Mouse (Mus musculus): Measurements from ENCODE around the gene Tuba1a. TPM values are rescaled to one million over a fixed set of nuclear protein-coding genes. Genes with fewer than 3 reads are reported as not detected.

The Tuba1a gene
- polyA plus RNA-seq, 1 experiment from 2014 or later: 7,669 TPM

GRCm38 (mm10) chr15:98987077-98987630, 33.7 kb upstream of the Tuba1a start:
- H3K27ac ChIP-seq (ENCODE audit: low read depth, low read length): peak overlapping the region; percentile 98
- ATAC-seq (ENCODE audit: low FRiP score) (peak; percentile 47), DNase-seq (ENCODE audit: low spot score, missing footprints) (peak; percentile 95)
- H3K9ac ChIP-seq (ENCODE audit: low read length): peak overlapping the region; percentile 48
- peak overlapping the region; percentile 76 for H3K4me2 ChIP-seq
- WGBS: 3% methylated on average over 7 of the region's 7 CpGs
- no peaks in the 10 kb centered on the region for H3K27me3 ChIP-seq (ENCODE audit: control insufficient read depth, insufficient read depth, low read length)
- H3K9me3 ChIP-seq (ENCODE audit: control insufficient read depth, low read length): no peaks in the 10 kb centered on the region
- H3K36me3 ChIP-seq (ENCODE audit: control insufficient read depth, insufficient read depth, low read length): no peaks in the 10 kb centered on the region; the same call in 1 of the 2 replicates
- H3K4me3 ChIP-seq (ENCODE audit: low read depth, low read length): peak overlapping the region; percentile 48
- peaks cover 80% of the 10 kb centered on the region for H3K4me1 ChIP-seq (ENCODE audit: control insufficient read depth, insufficient read depth, low read length)

DNA sequence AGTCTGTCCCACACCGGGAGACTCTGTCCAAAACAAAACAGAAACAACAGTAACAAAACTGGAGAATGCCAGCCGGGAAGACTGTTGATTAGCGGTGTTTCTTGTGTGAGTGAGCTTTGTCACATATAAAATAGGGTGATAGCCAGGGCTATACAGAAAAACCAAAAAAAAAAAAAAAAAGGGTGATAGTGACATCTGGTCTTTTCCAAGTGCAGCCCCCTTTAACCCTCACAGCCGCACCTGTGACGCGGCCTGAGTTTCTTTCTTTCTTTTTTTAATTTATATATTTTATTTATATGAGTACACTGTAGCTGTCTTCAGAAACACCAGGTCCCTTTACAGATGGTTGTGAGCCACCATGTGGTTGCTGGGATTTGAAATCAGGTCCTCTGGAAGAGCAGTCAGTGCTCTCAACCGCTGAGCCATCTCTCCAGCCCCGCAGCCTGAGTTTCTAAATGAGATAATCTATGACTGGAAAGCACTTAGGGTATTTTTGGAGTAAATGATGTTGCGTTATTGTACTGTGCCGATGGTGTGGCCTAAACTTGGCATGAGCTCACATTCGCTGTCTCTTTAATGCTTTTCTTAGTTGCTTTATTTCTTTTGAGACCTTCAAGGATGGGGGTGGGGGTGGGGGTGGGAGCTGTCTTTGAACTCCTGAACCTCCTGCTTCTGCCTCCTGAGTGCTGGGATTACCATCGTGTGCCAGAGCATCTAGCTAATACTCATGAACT, 32.6 kb upstream of the Tuba1a start:
- Histone ChIP-seq H3K4me1 (ENCODE audit: control insufficient read depth, insufficient read depth, low read length) (peaks cover 75% of the 10 kb centered on the region), H3K27ac (ENCODE audit: low read depth, low read length) (peak overlapping the region; percentile 98), H3K4me3 (ENCODE audit: low read depth, low read length) (peak overlapping the region; percentile 48), H3K27me3 (ENCODE audit: control insufficient read depth, insufficient read depth, low read length) (no peaks in the 10 kb centered on the region), H3K9ac (ENCODE audit: low read length) (peak overlapping the region; percentile 89), H3K36me3 (ENCODE audit: control insufficient read depth, insufficient read depth, low read length) (no peaks in the 10 kb centered on the region; the same call in 1 of the 2 replicates), H3K4me2 (peak overlapping the region; percentile 76), H3K9me3 (ENCODE audit: control insufficient read depth, low read length) (no peaks in the 10 kb centered on the region)
- peak; percentile 91 for DNase-seq (ENCODE audit: low spot score, missing footprints)
- ATAC-seq (ENCODE audit: low FRiP score): no peak
- WGBS: 16% methylated on average over 12 of the region's 12 CpGs

- peak overlapping the region; percentile 98 for H3K27ac ChIP-seq (ENCODE audit: low read depth, low read length)
- peak overlapping the region; percentile 48 for H3K4me3 ChIP-seq (ENCODE audit: low read depth, low read length)
- DNase-seq (ENCODE audit: low spot score, missing footprints) (peak; percentile 98), ATAC-seq (ENCODE audit: low FRiP score) (peak; percentile 43)
- no peaks in the 10 kb centered on the region; the same call in 1 of the 2 replicates for H3K36me3 ChIP-seq (ENCODE audit: control insufficient read depth, insufficient read depth, low read length)
- WGBS: 2% methylated on average over 29 of the region's 29 CpGs
- no peaks in the 10 kb centered on the region for H3K27me3 ChIP-seq (ENCODE audit: control insufficient read depth, insufficient read depth, low read length)
- H3K9me3 ChIP-seq (ENCODE audit: control insufficient read depth, low read length): no peaks in the 10 kb centered on the region
- H3K4me1 ChIP-seq (ENCODE audit: control insufficient read depth, insufficient read depth, low read length): peaks cover 67% of the 10 kb centered on the region
- H3K9ac ChIP-seq (ENCODE audit: low read length): peak overlapping the region; percentile 89
- peak overlapping the region; percentile 76 for H3K4me2 ChIP-seq
Observed at GRCm38 (mm10) chr15:98985240-98985981, 31.9 kb upstream of the Tuba1a start.

- ATAC-seq (ENCODE audit: low FRiP score) (no peak), DNase-seq (ENCODE audit: low spot score, missing footprints) (peak; percentile 93)
- Histone ChIP-seq H3K27me3 (ENCODE audit: control insufficient read depth, insufficient read depth, low read length) (no peaks in the 10 kb centered on the region), H3K27ac (ENCODE audit: low read depth, low read length) (peak overlapping the region; percentile 98), H3K9ac (ENCODE audit: low read length) (peak overlapping the region; percentile 89), H3K9me3 (ENCODE audit: control insufficient read depth, low read length) (no peaks in the 10 kb centered on the region), H3K36me3 (ENCODE audit: control insufficient read depth, insufficient read depth, low read length) (no peaks in the 10 kb centered on the region; the same call in 1 of the 2 replicates), H3K4me3 (ENCODE audit: low read depth, low read length) (peak overlapping the region; percentile 48), H3K4me2 (peak overlapping the region; percentile 76), H3K4me1 (ENCODE audit: control insufficient read depth, insufficient read depth, low read length) (peaks cover 67% of the 10 kb centered on the region)
- 13% methylated on average over 6 of the region's 6 CpGs for WGBS
Observed at GRCm38 (mm10) chr15:98984681-98985080, 31.2 kb upstream of the Tuba1a start.

GRCm38 (mm10) chr15:98983431-98984081, 30.1 kb upstream of the Tuba1a start:
- H3K9me3 ChIP-seq (ENCODE audit: control insufficient read depth, low read length): no peaks in the 10 kb centered on the region
- peak overlapping the region; percentile 98 for H3K27ac ChIP-seq (ENCODE audit: low read depth, low read length)
- no peaks in the 10 kb centered on the region for H3K36me3 ChIP-seq (ENCODE audit: control insufficient read depth, insufficient read depth, low read length)
- DNase-seq (ENCODE audit: low spot score, missing footprints): peak; percentile 94
- ATAC-seq (ENCODE audit: low FRiP score): peak; percentile 75
- 16% methylated on average over 16 of the region's 16 CpGs for WGBS
- peak overlapping the region; percentile 89 for H3K9ac ChIP-seq (ENCODE audit: low read length)
- peaks cover 60% of the 10 kb centered on the region for H3K4me1 ChIP-seq (ENCODE audit: control insufficient read depth, insufficient read depth, low read length)
- H3K4me3 ChIP-seq (ENCODE audit: low read depth, low read length): peak overlapping the region; percentile 48
- H3K4me2 ChIP-seq: peak overlapping the region; percentile 76
- no peaks in the 10 kb centered on the region for H3K27me3 ChIP-seq (ENCODE audit: control insufficient read depth, insufficient read depth, low read length)

DNA sequence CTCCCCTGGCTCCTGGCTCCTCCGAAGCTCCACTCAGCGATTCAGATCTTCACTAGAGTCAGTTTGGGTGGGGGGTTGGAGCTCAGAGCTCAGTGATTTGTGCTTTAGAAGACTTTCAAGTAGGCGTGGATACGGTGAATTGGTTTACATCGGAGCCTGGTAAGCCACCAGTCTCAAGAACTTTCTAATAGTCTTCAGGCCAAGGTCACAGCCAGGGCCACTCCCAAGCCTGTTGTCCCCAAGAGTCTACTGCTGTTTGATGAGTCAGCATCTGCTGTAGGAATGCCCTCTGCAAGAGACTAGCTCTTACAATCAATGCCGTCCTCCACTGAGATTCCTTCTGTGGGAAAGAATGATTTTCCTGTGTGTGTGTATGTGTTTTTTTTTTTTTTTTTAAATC, 28.6 kb upstream of the Tuba1a start:
- H3K4me3 ChIP-seq (ENCODE audit: low read depth, low read length): no peak overlapping the region
- no peak overlapping the region for H3K9ac ChIP-seq (ENCODE audit: low read length)
- H3K27ac ChIP-seq (ENCODE audit: low read depth, low read length): no peak overlapping the region
- no peaks in the 10 kb centered on the region for H3K9me3 ChIP-seq (ENCODE audit: control insufficient read depth, low read length)
- H3K27me3 ChIP-seq (ENCODE audit: control insufficient read depth, insufficient read depth, low read length): no peaks in the 10 kb centered on the region
- ATAC-seq (ENCODE audit: low FRiP score): no peak
- 65% methylated on average over 6 of the region's 6 CpGs for WGBS
- H3K36me3 ChIP-seq (ENCODE audit: control insufficient read depth, insufficient read depth, low read length): no peaks in the 10 kb centered on the region
- DNase-seq (ENCODE audit: low spot score, missing footprints): no peak
- H3K4me1 ChIP-seq (ENCODE audit: control insufficient read depth, insufficient read depth, low read length): peaks cover 60% of the 10 kb centered on the region
- no peak overlapping the region for H3K4me2 ChIP-seq

GRCm38 (mm10) chr15:98980012-98980614, 26.6 kb upstream of the Tuba1a start:
- DNase-seq (ENCODE audit: low spot score, missing footprints): peak; percentile 91
- Histone ChIP-seq H3K4me2 (no peak overlapping the region), H3K9ac (ENCODE audit: low read length) (peak overlapping the region; percentile 9; the same call in 1 of the 2 replicates), H3K36me3 (ENCODE audit: control insufficient read depth, insufficient read depth, low read length) (no peaks in the 10 kb centered on the region), H3K4me3 (ENCODE audit: low read depth, low read length) (no peak overlapping the region), H3K27ac (ENCODE audit: low read depth, low read length) (peak overlapping the region; percentile 30; the same call in 1 of the 2 replicates), H3K9me3 (ENCODE audit: control insufficient read depth, low read length) (no peaks in the 10 kb centered on the region), H3K4me1 (ENCODE audit: control insufficient read depth, insufficient read depth, low read length) (peaks cover 49% of the 10 kb centered on the region), H3K27me3 (ENCODE audit: control insufficient read depth, insufficient read depth, low read length) (no peaks in the 10 kb centered on the region)
- 21% methylated on average over 7 of the region's 7 CpGs for WGBS
- ATAC-seq (ENCODE audit: low FRiP score): no peak

GRCm38 (mm10) chr15:98978409-98979172, 25.1 kb upstream of the Tuba1a start:
- ATAC-seq (ENCODE audit: low FRiP score): no peak
- no peaks in the 10 kb centered on the region for H3K9me3 ChIP-seq (ENCODE audit: control insufficient read depth, low read length)
- H3K4me2 ChIP-seq: peak overlapping the region; percentile 13; the same call in 1 of the 2 replicates
- H3K36me3 ChIP-seq (ENCODE audit: control insufficient read depth, insufficient read depth, low read length): no peaks in the 10 kb centered on the region
- peak overlapping the region; percentile 24; the same call in 1 of the 2 replicates for H3K9ac ChIP-seq (ENCODE audit: low read length)
- DNase-seq (ENCODE audit: low spot score, missing footprints): no peak
- no peaks in the 10 kb centered on the region for H3K27me3 ChIP-seq (ENCODE audit: control insufficient read depth, insufficient read depth, low read length)
- no peak overlapping the region for H3K4me3 ChIP-seq (ENCODE audit: low read depth, low read length)
- peak overlapping the region; percentile 20; the same call in 1 of the 2 replicates for H3K27ac ChIP-seq (ENCODE audit: low read depth, low read length)
- 51% methylated on average over 20 of the region's 20 CpGs for WGBS
- H3K4me1 ChIP-seq (ENCODE audit: control insufficient read depth, insufficient read depth, low read length): peaks cover 46% of the 10 kb centered on the region
